Mouse (Mus musculus): ENCODE measurements at regions not wholly inside any gene's neighbourhood (a gene's known extent, or its start where the extent isn't known, plus 50 kb on each side); places are given as distances from the start of the nearest gene placed in this dataset.

DNA sequence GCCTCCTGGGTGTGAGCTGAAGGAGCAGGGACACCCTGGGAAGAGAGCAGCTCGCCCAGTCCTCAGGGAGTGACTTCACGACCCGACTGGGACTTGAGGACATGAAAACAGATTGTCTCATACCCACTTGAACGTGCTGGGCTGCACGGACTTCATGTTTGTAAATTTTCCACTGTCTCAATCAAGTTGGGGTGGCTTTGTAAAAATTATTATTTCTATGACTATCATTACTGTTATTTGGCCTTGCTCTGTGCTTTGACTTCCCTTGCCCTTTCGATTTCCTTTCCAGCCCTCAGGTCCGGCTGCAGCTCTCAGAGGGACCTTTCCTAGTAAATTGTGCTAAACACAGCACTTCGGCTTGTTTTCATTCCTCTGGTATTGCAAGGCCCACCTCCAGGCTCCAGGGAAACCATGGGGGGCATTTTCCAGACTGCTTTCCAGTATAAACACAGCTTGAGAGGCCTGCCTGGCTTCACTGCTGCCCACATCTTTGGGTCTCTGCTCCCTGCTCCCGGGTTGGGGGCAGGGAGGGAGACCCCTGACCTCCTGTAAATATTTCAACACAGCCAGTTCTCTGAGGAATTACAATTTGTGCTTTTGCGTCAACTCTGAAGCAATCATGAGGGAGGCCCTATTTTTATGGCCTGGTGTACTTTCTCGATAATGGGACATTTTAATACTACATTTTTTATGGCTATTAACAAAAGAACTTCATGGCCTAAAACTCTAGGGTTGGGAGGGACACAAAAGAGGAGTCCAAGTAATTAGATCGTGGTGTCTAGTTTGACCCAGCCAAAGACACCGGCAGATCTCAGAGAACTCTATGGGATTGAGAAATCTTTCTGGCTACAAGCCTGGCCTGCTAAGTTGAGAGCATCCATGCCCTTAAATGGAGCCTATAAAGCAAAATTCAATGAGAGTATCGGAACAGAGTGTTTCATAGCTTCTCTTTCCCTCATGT is 68.9 kb upstream of the Errfi1 start:
- WGBS: 36% methylated on average over 14 of the region's 14 CpGs
- peak; percentile 43; the same call in 1 of the 2 replicates for ATAC-seq (ENCODE audit: borderline replicate concordance, extremely low read depth, low FRiP score, low TSS enrichment)
- Histone ChIP-seq H3K4me3 (no peak overlapping the region), H3K27me3 (no peaks in the 10 kb centered on the region), H3K36me3 (no peaks in the 10 kb centered on the region), H3K4me1 (peaks cover 33% of the 10 kb centered on the region), H3K27ac (peak overlapping the region; percentile 87), H3K4me2 (no peak overlapping the region), H3K9ac (no peak overlapping the region), H3K9me3 (no peaks in the 10 kb centered on the region)

DNA sequence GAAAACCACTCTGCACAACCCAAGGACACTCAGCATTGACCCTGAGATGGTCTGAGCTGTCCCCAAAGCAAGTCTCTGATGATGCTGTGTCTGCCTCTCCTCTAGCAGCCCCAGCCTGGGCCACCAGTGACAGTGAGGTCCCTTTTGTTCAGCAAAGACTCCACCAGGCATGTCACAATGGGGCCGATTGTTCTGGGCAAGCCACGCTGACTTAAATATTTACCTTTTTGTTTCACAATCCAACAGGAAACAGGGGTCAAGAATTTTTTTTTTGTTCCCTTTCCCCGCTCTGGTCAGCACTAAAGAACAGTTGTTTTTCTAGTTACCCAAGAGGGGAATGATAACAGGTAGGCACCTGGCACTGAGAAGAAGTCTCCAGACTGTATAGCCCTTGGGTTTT is 72.4 kb upstream of the Errfi1 start:
- Histone ChIP-seq H3K4me3 (no peak overlapping the region), H3K27ac (peak overlapping the region; percentile 71), H3K9me3 (no peaks in the 10 kb centered on the region), H3K36me3 (no peaks in the 10 kb centered on the region), H3K4me2 (no peak overlapping the region), H3K9ac (no peak overlapping the region), H3K27me3 (no peaks in the 10 kb centered on the region), H3K4me1 (peaks cover 45% of the 10 kb centered on the region)
- ATAC-seq (ENCODE audit: borderline replicate concordance, extremely low read depth, low FRiP score, low TSS enrichment): no peak
- 39% methylated on average over 3 of the region's 3 CpGs for WGBS

- H3K36me3 ChIP-seq: no peaks in the 10 kb centered on the region
- no peak overlapping the region for H3K4me3 ChIP-seq
- no peak overlapping the region for H3K27ac ChIP-seq
- no peak overlapping the region for H3K4me2 ChIP-seq
- H3K27me3 ChIP-seq: no peaks in the 10 kb centered on the region
- peaks cover 43% of the 10 kb centered on the region for H3K4me1 ChIP-seq
- 0 out of 2 replicates have a peak, but pooled peaks have one; percentile 23 for ATAC-seq (ENCODE audit: borderline replicate concordance, extremely low read depth, low FRiP score, low TSS enrichment)
- WGBS: 50% methylated on average over 5 of the region's 5 CpGs
- H3K9me3 ChIP-seq: no peaks in the 10 kb centered on the region
- H3K9ac ChIP-seq: no peak overlapping the region
These were observed 74.4 kb upstream of the Errfi1 start for GRCm38 (mm10) chr4:150779340-150779739.

DNA sequence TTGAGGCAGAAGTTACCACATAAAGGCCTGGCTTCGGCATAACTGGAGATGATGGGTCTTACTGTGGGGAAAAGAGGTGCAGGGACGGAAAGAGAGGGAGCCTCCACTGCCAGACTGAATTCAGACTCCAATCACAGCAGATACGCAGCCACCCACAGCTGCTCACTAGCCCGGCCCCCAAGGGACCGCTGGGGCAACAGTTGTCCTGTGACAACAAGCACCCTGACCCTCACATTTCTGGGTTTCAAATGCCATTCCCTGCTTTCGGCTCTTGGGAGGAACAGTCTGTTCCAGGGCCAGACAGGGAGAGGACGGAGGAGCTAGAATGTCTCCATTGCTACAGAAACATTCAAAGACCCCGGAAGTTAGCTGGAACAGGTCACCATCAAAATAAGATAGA is 75.0 kb upstream of the Errfi1 start:
- Histone ChIP-seq H3K36me3 (no peaks in the 10 kb centered on the region), H3K4me1 (peaks cover 41% of the 10 kb centered on the region), H3K27ac (peak overlapping the region; percentile 56; the same call in 1 of the 2 replicates), H3K4me3 (no peak overlapping the region), H3K9me3 (no peaks in the 10 kb centered on the region), H3K4me2 (no peak overlapping the region), H3K27me3 (no peaks in the 10 kb centered on the region), H3K9ac (no peak overlapping the region)
- ATAC-seq (ENCODE audit: borderline replicate concordance, extremely low read depth, low FRiP score, low TSS enrichment): no peak
- 35% methylated on average over 8 of the region's 8 CpGs for WGBS

GRCm38 (mm10) chr4:150775695-150776521 is 77.8 kb upstream of the Errfi1 start:
- WGBS: 60% methylated on average over 24 of the region's 24 CpGs
- H3K4me3 ChIP-seq: no peak overlapping the region
- H3K4me2 ChIP-seq: no peak overlapping the region
- no peaks in the 10 kb centered on the region for H3K27me3 ChIP-seq
- H3K9me3 ChIP-seq: no peaks in the 10 kb centered on the region
- peaks cover 29% of the 10 kb centered on the region for H3K4me1 ChIP-seq
- no peak overlapping the region for H3K9ac ChIP-seq
- no peak for ATAC-seq (ENCODE audit: borderline replicate concordance, extremely low read depth, low FRiP score, low TSS enrichment)
- peak overlapping the region; percentile 52 for H3K27ac ChIP-seq
- H3K36me3 ChIP-seq: no peaks in the 10 kb centered on the region

DNA sequence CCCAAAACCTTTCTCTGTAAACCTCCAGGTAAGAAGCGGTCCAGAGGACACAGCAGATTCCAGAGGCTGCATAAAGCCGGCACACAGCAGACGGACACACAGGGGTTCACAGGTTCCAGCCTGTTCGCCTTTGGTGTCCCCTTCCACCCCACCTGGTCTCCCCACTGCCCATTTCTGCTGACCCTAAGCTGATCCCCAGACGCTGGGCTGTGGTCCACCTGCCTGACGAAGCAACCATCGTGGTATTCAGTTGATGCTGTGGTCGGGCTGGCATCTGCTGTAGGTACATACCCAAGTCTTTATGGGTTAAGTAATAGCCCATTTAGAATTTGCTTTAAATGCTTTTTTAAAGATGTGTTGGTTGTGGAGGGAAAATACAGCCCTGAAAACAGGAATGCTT is 78.4 kb upstream of the Errfi1 start:
- Histone ChIP-seq H3K9ac (no peak overlapping the region), H3K4me3 (no peak overlapping the region)
- WGBS: 91% methylated on average over 8 of the region's 8 CpGs

GRCm38 (mm10) chr4:150774289-150774914 is 79.3 kb upstream of the Errfi1 start:
- 74% methylated on average over 7 of the region's 7 CpGs for WGBS
- Histone ChIP-seq H3K4me1 (peaks cover 23% of the 10 kb centered on the region), H3K4me3 (no peak overlapping the region), H3K4me2 (no peak overlapping the region), H3K9me3 (no peaks in the 10 kb centered on the region), H3K36me3 (no peaks in the 10 kb centered on the region), H3K9ac (no peak overlapping the region), H3K27ac (no peak overlapping the region), H3K27me3 (no peaks in the 10 kb centered on the region)
- no peak for ATAC-seq (ENCODE audit: borderline replicate concordance, extremely low read depth, low FRiP score, low TSS enrichment)

More for the DNA sequence above, 78.4 kb upstream of the Errfi1 start:
- H3K27me3 ChIP-seq: no peaks in the 10 kb centered on the region
- H3K4me1 ChIP-seq: peaks cover 23% of the 10 kb centered on the region
- no peak overlapping the region for H3K27ac ChIP-seq
- H3K4me2 ChIP-seq: no peak overlapping the region
- ATAC-seq (ENCODE audit: borderline replicate concordance, extremely low read depth, low FRiP score, low TSS enrichment): no peak
- H3K36me3 ChIP-seq: no peaks in the 10 kb centered on the region
- H3K9me3 ChIP-seq: no peaks in the 10 kb centered on the region

GRCm38 (mm10) chr4:150771922-150772651 is 81.6 kb upstream of the Errfi1 start:
- Histone ChIP-seq H3K36me3 (no peaks in the 10 kb centered on the region), H3K9me3 (no peaks in the 10 kb centered on the region), H3K27me3 (no peaks in the 10 kb centered on the region), H3K4me1 (peaks cover 18% of the 10 kb centered on the region), H3K4me2 (no peak overlapping the region), H3K4me3 (no peak overlapping the region), H3K9ac (no peak overlapping the region), H3K27ac (no peak overlapping the region)
- no peak for ATAC-seq (ENCODE audit: borderline replicate concordance, extremely low read depth, low FRiP score, low TSS enrichment)
- WGBS: 58% methylated on average over 6 of the region's 6 CpGs

GRCm38 (mm10) chr4:150771469-150771868 is 82.2 kb upstream of the Errfi1 start:
- Histone ChIP-seq H3K4me1 (peaks cover 18% of the 10 kb centered on the region), H3K27ac (no peak overlapping the region), H3K27me3 (no peaks in the 10 kb centered on the region), H3K9me3 (no peaks in the 10 kb centered on the region), H3K36me3 (no peaks in the 10 kb centered on the region), H3K4me2 (no peak overlapping the region), H3K9ac (no peak overlapping the region), H3K4me3 (no peak overlapping the region)
- WGBS: 68% methylated on average over 2 of the region's 2 CpGs
- ATAC-seq (ENCODE audit: borderline replicate concordance, extremely low read depth, low FRiP score, low TSS enrichment): no peak

GRCm38 (mm10) chr4:150769043-150769442 is 84.7 kb upstream of the Errfi1 start:
- Histone ChIP-seq H3K27me3 (no peaks in the 10 kb centered on the region), H3K9me3 (no peaks in the 10 kb centered on the region), H3K9ac (no peak overlapping the region), H3K36me3 (no peaks in the 10 kb centered on the region), H3K27ac (no peak overlapping the region; the same call in 1 of the 2 replicates), H3K4me1 (peaks cover 5% of the 10 kb centered on the region; the same call in 1 of the 2 replicates), H3K4me2 (no peak overlapping the region), H3K4me3 (no peak overlapping the region)
- WGBS: 24% methylated on average over 7 of the region's 7 CpGs
- ATAC-seq (ENCODE audit: borderline replicate concordance, extremely low read depth, low FRiP score, low TSS enrichment): peak; percentile 27; the same call in 1 of the 2 replicates
